Mouse (Mus musculus): ENCODE data around the gene Ufsp2.
A peak's percentile ranks its signal among the peaks of the same experiment; 100 is the strongest.

Gene Ufsp2

GRCm38 (mm10) chr8:46010746-46011680 lies 35.7 kb downstream of the Ufsp2 start:
- DNase-seq (ENCODE audit: low spot score in 2 of 2) = no peak

- no peak for DNase-seq (ENCODE audit: low spot score in 2 of 2)
Measured at GRCm38 (mm10) chr8:46022203-46022602, 46.9 kb downstream of the Ufsp2 start.

GRCm38 (mm10) chr8:46022758-46023157 lies 47.4 kb downstream of the Ufsp2 start:
- no peak for DNase-seq (ENCODE audit: low spot score in 2 of 2)

DNA sequence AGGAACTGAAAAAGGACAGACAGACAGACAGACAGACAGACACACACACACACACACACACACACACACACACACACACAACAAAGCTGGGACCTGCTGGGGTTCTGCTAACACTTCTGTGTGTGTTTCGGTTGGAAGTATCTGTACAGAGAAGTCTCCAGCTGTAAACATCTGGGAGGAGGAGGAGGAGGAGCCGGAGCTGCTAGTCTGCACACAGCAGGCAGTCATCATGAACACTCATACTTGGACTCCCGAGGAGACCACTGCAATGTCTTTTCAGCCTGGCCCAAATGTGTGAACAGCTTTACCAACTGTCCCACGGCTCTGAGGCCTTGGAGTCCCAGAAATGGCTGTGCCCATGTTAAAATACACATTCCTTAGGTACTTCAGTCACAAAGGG lies 49.1 kb downstream of the Ufsp2 start:
- no peak for DNase-seq (ENCODE audit: low spot score in 2 of 2)

GRCm38 (mm10) chr8:46036217-46036616 lies 60.9 kb downstream of the Ufsp2 start:
- DNase-seq (ENCODE audit: low spot score in 2 of 2) = peak in 1 of 2 experiments; percentile 28

DNA sequence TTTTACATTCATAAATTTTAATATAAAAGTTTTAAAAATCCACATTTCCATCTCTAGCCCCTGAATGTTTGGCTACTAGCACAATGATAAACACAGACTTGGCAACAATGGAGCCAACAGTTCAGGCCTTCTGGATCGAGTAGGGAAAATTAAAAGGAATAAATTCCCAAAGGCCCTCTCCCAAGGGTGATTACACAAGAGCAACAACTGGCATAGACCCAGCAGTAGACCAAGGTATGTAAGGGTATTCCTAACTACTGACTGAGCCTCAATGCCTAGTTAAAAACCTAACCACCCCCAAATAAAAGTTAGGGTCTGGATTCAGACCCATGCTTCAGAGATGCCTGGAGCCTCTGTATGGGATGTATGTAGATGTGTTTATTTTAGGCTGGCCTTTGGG lies 64.3 kb downstream of the Ufsp2 start:
- DNase-seq (ENCODE audit: low spot score in 2 of 2) = no peak

GRCm38 (mm10) chr8:46040260-46040659 lies 64.9 kb downstream of the Ufsp2 start:
- peak in 1 of 2 experiments; percentile 52 for DNase-seq (ENCODE audit: low spot score in 2 of 2)
